Mouse (Mus musculus) left cerebral cortex, adult 11 months (tissue): ENCODE data around the gene Tap1.

Experiments used
- DNase-seq: peaks from one replicate; pipeline ENCODE4 v3.0.0; 2022; ENCODE audit warnings: low spot score

The Tap1 gene

DNA sequence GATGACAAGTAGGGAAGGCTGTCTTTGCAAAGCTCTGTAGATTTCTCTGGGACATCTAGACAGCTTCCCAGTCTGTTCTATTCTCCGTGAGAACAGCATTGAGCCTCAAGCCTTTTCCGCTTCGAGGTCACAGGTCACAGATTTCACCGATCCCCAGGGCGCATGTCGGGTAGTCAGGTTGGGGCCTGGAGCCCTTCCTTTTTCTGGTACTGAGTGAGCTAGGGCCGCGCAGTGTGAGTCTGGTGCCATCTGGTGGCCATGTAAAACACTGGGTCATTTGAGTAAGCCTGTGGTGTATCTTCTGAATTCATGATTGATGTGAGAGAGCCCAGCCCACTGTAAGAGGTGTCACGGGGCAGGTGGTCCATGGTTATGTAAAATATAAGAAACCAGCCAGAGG lies 47.6 kb downstream of the Tap1 start:
- DNase-seq: peak; percentile 44

DNA sequence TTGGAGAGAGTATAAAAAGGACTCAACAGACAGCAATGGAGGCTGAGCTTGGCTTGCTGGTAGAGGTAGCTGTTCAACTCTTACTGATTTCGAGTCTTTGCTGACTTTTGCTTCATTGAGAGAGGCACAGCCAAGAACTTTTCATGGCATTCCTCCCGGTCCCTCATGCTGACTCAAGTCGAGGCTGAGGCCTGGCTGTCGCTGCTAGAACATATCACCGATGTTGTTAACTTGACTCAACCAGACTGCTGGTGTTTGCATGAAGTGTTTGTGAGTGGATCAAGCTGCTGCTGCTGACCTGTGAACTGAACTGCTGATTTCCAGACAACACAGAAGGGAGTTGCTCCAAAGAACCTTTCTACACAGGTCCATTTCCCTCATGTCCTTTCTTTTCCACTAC lies 49.3 kb downstream of the Tap1 start:
- no peak for DNase-seq

DNA sequence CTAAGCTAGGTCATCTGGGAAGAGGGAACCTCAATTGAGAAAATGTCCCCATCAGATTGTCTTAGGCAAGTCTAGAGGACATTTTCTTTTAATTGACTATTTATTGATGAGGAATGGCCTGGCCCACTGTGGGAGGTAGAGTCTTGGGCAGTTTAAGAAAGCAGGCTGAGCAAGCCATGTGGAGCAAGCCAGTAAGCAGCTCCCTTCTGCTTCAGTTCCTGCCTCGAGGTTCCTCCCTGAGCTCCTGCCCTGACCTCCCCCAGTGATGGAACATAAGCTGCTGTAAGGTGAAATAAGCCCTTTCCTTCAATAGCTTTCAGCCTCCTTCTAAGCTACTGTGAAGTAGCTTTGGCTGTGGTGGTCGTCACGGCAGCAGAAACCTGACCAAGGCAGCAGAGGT lies 50.4 kb downstream of the Tap1 start:
- DNase-seq: no peak

DNA sequence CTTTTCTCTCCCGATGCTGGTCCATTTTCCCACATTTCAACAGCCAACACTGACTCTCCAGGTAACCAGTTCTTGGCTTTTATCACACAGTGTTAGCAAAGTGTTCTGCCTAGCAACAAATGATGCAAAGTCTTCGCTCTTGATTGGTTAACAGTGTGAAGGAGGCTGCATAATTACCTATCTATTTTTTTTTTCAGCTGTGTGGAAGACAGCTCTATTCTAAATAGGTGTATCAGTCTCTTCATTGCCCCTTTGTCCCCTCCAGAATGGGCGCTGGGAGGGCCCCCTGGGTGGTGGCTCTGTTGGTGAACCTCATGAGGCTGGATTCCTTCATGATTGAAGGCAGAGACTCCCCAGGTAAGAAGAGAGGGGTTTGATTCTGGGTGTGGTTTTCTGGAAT lies 51.4 kb downstream of the Tap1 start, which contains the start of gene H2-Ob:
H2-Ob (plus strand) TSS at position 198 of the 400 bp plus-strand sequence.
- DNase-seq: peak; percentile 55

DNA sequence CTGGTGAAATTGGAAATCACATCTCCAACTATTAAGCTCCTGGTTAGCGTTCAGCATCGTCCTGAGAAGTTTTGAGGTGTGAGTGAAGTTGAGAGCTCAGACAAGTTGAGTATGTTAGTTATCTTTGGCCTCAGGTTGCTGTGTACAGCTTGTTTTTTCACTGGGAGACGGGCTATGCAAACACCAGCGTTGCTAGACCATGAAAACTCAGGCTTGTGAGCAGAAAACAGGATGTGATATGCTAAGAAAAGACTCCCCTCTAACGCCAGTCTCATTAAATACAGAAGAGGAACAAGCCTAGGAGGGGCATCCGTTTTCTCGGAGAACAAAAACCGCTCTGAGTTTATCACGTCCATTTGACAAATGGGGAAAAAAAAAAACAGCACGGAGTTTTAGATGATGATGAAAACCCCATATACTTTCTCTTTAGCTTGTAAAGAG lies 52.3 kb downstream of the Tap1 start:
- no peak for DNase-seq

DNA sequence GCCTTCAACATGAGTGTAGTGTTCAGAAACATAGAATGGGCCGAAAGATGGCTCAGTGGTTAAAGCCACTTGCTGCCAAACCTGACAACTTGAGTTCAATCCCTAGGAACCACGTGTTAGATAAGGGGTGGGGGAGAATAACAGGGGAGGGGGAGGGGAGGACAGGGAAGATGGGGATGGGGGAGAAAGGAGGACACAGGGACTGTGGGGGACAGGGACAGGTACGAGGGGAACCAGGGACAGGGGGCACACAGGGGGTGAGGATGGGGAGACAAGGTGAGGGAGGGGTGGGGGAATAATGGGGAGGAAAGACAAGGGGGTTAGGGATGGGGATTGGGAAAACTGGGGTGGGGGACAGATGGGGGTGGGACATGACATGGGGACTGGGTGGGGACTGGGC lies 53.0 kb downstream of the Tap1 start:
- no peak for DNase-seq

DNA sequence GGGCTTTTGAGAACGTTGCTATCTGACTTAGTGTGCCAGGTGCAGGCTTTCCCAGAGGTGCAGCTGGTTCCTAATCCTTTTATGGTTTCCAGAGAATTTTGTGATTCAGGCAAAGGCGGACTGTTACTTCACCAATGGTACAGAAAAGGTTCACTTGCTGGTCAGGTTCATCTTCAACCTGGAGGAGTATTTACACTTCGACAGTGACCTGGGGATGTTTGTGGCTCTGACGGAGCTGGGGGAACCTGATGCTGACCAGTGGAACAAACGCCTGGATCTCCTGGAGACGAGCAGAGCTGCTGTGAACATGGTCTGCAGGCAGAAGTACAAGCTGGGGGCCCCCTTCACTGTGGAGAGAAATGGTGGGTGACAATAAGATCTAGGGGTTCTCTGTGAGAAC lies 53.6 kb downstream of the Tap1 start:
- DNase-seq: no peak

DNA sequence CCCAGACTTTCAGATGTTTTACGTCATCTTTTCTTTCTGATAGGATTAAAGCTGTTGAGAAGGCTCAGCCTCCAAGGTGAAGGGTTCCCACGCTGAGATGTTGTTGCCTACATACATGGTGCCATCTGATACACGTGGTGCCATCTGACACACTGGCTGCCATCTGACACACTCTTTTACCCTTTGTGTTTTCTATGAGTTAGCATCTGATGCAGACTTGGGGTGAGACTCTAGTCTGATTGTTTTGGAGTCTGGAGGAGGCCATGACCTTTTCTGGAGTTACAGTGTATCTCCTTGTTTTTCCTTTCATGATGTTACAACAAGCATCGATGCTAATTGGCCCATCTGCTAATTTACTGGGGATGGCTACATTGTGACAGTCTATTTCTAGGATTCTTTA lies 57.3 kb downstream of the Tap1 start:
- no peak for DNase-seq
